Mouse (Mus musculus) MEL (cell line): ENCODE results near the gene Tex38.

Source experiments
- CTCF ChIP-seq, 3 experiments: IDR thresholded peaks in 2 of 3; conservative IDR thresholded peaks in 1 of 3; 2 replicates each; pipeline ENCODE4 v1.5.1; 2011 to 2012; ENCODE audit warnings: low read length in 3 of 3, low read depth in 2 of 3, mild to moderate bottlenecking in 2 of 3, improper control_type of control experiment in 1 of 3, inconsistent platforms in 1 of 3, mixed read lengths in 1 of 3, moderate library complexity in 1 of 3; ENCODE audit not compliant: control insufficient read depth in 1 of 3, insufficient read depth in 1 of 3, poor library complexity in 1 of 3, severe bottlenecking in 1 of 3
- ETS1 ChIP-seq: IDR thresholded peaks from 2 replicates; pipeline ENCODE4 v1.6.1; 2012; ENCODE audit warnings: low read depth, mild to moderate bottlenecking, inconsistent platforms, low read length, improper control_type of control experiment, moderate library complexity
- POLR2A ChIP-seq, 2 experiments: IDR thresholded peaks; 2 replicates each; pipeline ENCODE4 v1.6.1; 2011 to 2012; ENCODE audit warnings: low read length in 2 of 2, mild to moderate bottlenecking in 2 of 2, control low read depth in 1 of 2, improper control_type of control experiment in 1 of 2, low read depth in 1 of 2, moderate library complexity in 1 of 2; ENCODE audit not compliant: control insufficient read depth in 1 of 2, insufficient read depth in 1 of 2, poor library complexity in 1 of 2
- POLR2AphosphoS5 ChIP-seq: IDR thresholded peaks from 2 replicates; pipeline ENCODE4 v1.6.1; 2012; ENCODE audit warnings: low read depth, borderline replicate concordance, mild to moderate bottlenecking, inconsistent platforms, low read length, moderate library complexity, mixed read lengths
- TAL1 ChIP-seq: IDR thresholded peaks from 2 replicates; pipeline ENCODE4 v1.6.1; 2012; ENCODE audit warnings: mild to moderate bottlenecking, inconsistent platforms, low read length, moderate library complexity, mixed read lengths

- no peak for TF ChIP-seq ETS1
- no peak for TF ChIP-seq CTCF (IDR thresholded peaks at IDR 0.05 in 2 of 3, conservative IDR thresholded peaks at IDR 0.05 in 1 of 3; ENCODE audit: control insufficient read depth in 1 of 3, insufficient read depth in 1 of 3, low read depth in 2 of 3, low read length in 3 of 3, poor library complexity in 1 of 3, severe bottlenecking in 1 of 3)
- no peak for TF ChIP-seq POLR2AphosphoS5
- no peak for TF ChIP-seq TAL1
- TF ChIP-seq POLR2A (IDR thresholded peaks at IDR 0.05; ENCODE audit: control insufficient read depth in 1 of 2, insufficient read depth in 1 of 2, low read depth in 1 of 2, low read length in 2 of 2, poor library complexity in 1 of 2) = no peak
Observed at GRCm38 (mm10) chr4:115830491-115830890, 49.7 kb upstream of the Tex38 start.
